Mouse (Mus musculus) liver, postnatal 0 days (tissue): ENCODE measurements at regions not wholly inside any gene's neighbourhood (a gene's known extent, or its start where the extent isn't known, plus 50 kb on each side); places are given as distances from the start of the nearest gene placed in this dataset.

Experiments used
- ATAC-seq: fragments of 200-750 bp; cut with Nextera tagmentation; 2 replicates; pipeline ENCODE4 v1.8.0; 2017; ENCODE audit warnings: mild to moderate bottlenecking, moderate library complexity
- DNase-seq: peaks from one replicate; pipeline ENCODE4 v3.0.0-alpha.2; 2016
- H3K27ac ChIP-seq: fragments of 300-500 bp; sonication (generic); 2 replicates; pipeline ENCODE4 v1.5.1; 2014; ENCODE audit warnings: antibody characterized with exemption, moderate library complexity, mild to moderate bottlenecking, low read depth
- H3K27me3 ChIP-seq: fragments of 300-500 bp; sonication (generic); 2 replicates; pipeline ENCODE4 v1.6.1; 2014; ENCODE audit warnings: low read length, control low read depth, mixed read lengths; ENCODE audit not compliant: insufficient read depth
- H3K36me3 ChIP-seq: fragments of 300-500 bp; sonication (generic); replicated peaks from 2 replicates; pipeline ENCODE4 v1.6.1; 2014; ENCODE audit warnings: mild to moderate bottlenecking, control low read depth, low read length, moderate library complexity, mixed read lengths; ENCODE audit not compliant: insufficient read depth
- H3K4me1 ChIP-seq: fragments of 300-500 bp; sonication (generic); 2 replicates; pipeline ENCODE4 v1.6.1; 2014; ENCODE audit warnings: antibody characterized with exemption, mild to moderate bottlenecking, control low read depth; ENCODE audit not compliant: insufficient read depth
- H3K4me2 ChIP-seq: fragments of 300-500 bp; sonication (generic); 2 replicates; pipeline ENCODE4 v1.6.1; 2014; ENCODE audit warnings: low read depth, mild to moderate bottlenecking, low read length, moderate library complexity, mixed read lengths
- H3K4me3 ChIP-seq: fragments of 300-500 bp; sonication (generic); 2 replicates; pipeline ENCODE4 v1.5.1; 2014; ENCODE audit warnings: low read depth, low read length
- H3K9ac ChIP-seq: fragments of 300-500 bp; sonication (generic); replicated peaks from 2 replicates; pipeline ENCODE4 v1.6.1; 2014; ENCODE audit warnings: mild to moderate bottlenecking, moderate library complexity
- H3K9me3 ChIP-seq: fragments of 300-500 bp; sonication (generic); 2 replicates; pipeline ENCODE4 v1.6.1; 2016; ENCODE audit warnings: mild to moderate bottlenecking, control low read depth, low read length, mixed read lengths
- CTCF ChIP-seq: sonication (generic); IDR thresholded peaks from 2 replicates; pipeline ENCODE4 v1.5.1; 2016; ENCODE audit warnings: antibody characterized with exemption, low read depth
- EP300 ChIP-seq: IDR thresholded peaks from 2 replicates; pipeline ENCODE4 v1.6.1; 2016; ENCODE audit warnings: antibody characterized with exemption, low read depth, mild to moderate bottlenecking
- WGBS: fragments of 180-500 bp; shearing (Covaris S2); extraction: QIAGEN DNeasy Blood & Tissue Kit; methylation state at CpG from one replicate; pipeline ENCODE4 v1.1.7; 2014; ENCODE audit not compliant: insufficient replicate concordance; 5-methylcytosine and 5-hydroxymethylcytosine counted together

GRCm38 (mm10) chr1:105206216-105206615 lies 150.3 kb downstream of the Rnf152 start:
- Histone ChIP-seq H3K36me3 (no peaks in the 10 kb centered on the region), H3K27ac (no peak overlapping the region), H3K27me3 (no peaks in the 10 kb centered on the region), H3K4me1 (no peaks in the 10 kb centered on the region), H3K4me2 (no peak overlapping the region), H3K9ac (no peak overlapping the region), H3K4me3 (no peak overlapping the region), H3K9me3 (no peaks in the 10 kb centered on the region)
- TF ChIP-seq EP300 (no peak), CTCF (no peak)
- no peak for ATAC-seq
- DNase-seq: no peak

- WGBS: 22% methylated on average over 3 of the region's 3 CpGs
- H3K4me1 ChIP-seq: no peaks in the 10 kb centered on the region
- ATAC-seq (peak; percentile 21; the same call in 1 of the 2 replicates), DNase-seq (no peak)
- H3K9me3 ChIP-seq: no peaks in the 10 kb centered on the region
- no peak overlapping the region for H3K4me2 ChIP-seq
- no peaks in the 10 kb centered on the region for H3K36me3 ChIP-seq
- no peak overlapping the region for H3K9ac ChIP-seq
- no peak overlapping the region for H3K27ac ChIP-seq
- no peak overlapping the region for H3K4me3 ChIP-seq
- TF ChIP-seq EP300 (no peak), CTCF (no peak)
- no peaks in the 10 kb centered on the region for H3K27me3 ChIP-seq
These were observed 157.2 kb downstream of the Rnf152 start for GRCm38 (mm10) chr1:105199305-105199704.

GRCm38 (mm10) chr1:105191126-105191525 lies 165.4 kb downstream of the Rnf152 start:
- no peaks in the 10 kb centered on the region for H3K27me3 ChIP-seq
- no peak for ATAC-seq

GRCm38 (mm10) chr1:105188920-105189266 lies 167.6 kb downstream of the Rnf152 start:
- Histone ChIP-seq H3K4me3 (no peak overlapping the region), H3K9me3 (no peaks in the 10 kb centered on the region), H3K4me2 (no peak overlapping the region), H3K4me1 (no peaks in the 10 kb centered on the region), H3K27ac (no peak overlapping the region), H3K9ac (no peak overlapping the region), H3K36me3 (no peaks in the 10 kb centered on the region), H3K27me3 (no peaks in the 10 kb centered on the region)
- no peak for DNase-seq
- TF ChIP-seq CTCF (no peak), EP300 (no peak)
- no peak for ATAC-seq

More at GRCm38 (mm10) chr1:105191126-105191525, 165.4 kb downstream of the Rnf152 start:
- TF ChIP-seq EP300: no peak
- no peak for TF ChIP-seq CTCF
- H3K4me1 ChIP-seq: no peaks in the 10 kb centered on the region
- H3K27ac ChIP-seq: no peak overlapping the region
- H3K9me3 ChIP-seq: no peaks in the 10 kb centered on the region
- no peaks in the 10 kb centered on the region for H3K36me3 ChIP-seq
- no peak overlapping the region for H3K4me2 ChIP-seq
- no peak overlapping the region for H3K4me3 ChIP-seq
- 58% methylated on average over 3 of the region's 3 CpGs for WGBS
- H3K9ac ChIP-seq: no peak overlapping the region
- no peak for DNase-seq

GRCm38 (mm10) chr1:105188210-105188919 lies 168.1 kb downstream of the Rnf152 start:
- TF ChIP-seq EP300: no peak
- no peak for TF ChIP-seq CTCF
- H3K9me3 ChIP-seq: no peaks in the 10 kb centered on the region

GRCm38 (mm10) chr1:105184470-105184869 lies 172.0 kb downstream of the Rnf152 start:
- WGBS: 77% methylated on average over 3 of the region's 3 CpGs

More at GRCm38 (mm10) chr1:105188210-105188919, 168.1 kb downstream of the Rnf152 start:
- WGBS: 66% methylated on average over 3 of the region's 3 CpGs
- H3K4me2 ChIP-seq: no peak overlapping the region
- no peak overlapping the region for H3K4me3 ChIP-seq
- no peaks in the 10 kb centered on the region for H3K4me1 ChIP-seq
- H3K27me3 ChIP-seq: no peaks in the 10 kb centered on the region
- DNase-seq (no peak), ATAC-seq (no peak)
- H3K36me3 ChIP-seq: no peaks in the 10 kb centered on the region
- H3K9ac ChIP-seq: no peak overlapping the region
- H3K27ac ChIP-seq: no peak overlapping the region

More at GRCm38 (mm10) chr1:105184470-105184869, 172.0 kb downstream of the Rnf152 start:
- Histone ChIP-seq H3K4me2 (no peak overlapping the region), H3K9ac (no peak overlapping the region), H3K27me3 (no peaks in the 10 kb centered on the region), H3K27ac (no peak overlapping the region), H3K9me3 (no peaks in the 10 kb centered on the region), H3K4me1 (peaks cover 4% of the 10 kb centered on the region), H3K36me3 (no peaks in the 10 kb centered on the region), H3K4me3 (no peak overlapping the region)
- DNase-seq: no peak
- TF ChIP-seq CTCF: no peak
- TF ChIP-seq EP300: no peak
- ATAC-seq: no peak
